8 mouse cellular contexts compared by ENCODE assay signal in the genomic region with DNA sequence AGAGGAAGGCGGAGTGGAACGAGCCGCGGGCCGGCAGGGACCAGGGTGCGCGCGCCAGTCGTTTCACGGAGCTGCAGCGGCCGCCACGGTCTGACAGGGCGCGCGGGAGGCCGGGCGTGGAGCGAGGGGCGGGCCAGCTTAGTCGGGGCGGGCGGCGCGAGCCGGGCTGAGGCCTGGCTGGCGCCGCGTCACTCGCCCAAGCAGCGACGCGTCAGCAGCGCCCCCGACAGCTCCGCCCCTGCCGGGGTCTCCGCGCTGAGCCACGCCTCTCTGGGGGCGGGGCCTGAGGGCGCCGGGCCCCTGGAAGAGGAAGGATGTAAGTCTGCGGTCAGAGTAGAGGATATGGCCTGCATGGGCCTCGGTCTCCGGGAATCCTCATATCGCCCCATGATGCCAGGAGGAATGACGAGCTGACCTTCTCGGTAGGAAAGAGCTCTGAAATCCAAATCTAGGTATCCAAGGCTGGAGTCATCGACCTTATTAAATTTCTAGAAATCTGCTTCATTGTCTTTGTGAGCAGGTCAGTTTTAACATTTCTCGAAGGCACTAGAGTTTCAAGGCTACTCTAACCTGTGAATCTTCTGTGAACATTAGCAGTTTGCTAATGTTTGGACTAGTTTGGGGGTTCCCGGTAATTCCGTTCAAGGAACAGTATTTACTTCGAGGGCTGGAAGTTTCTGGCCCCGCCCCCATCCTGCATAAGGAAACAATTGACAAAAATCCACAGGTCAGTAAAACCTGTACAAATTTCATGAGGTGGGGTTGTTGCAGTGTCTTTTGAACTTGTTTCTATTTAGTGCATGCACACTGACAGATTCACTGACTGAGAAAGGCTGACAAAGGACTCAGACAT. TPM values are rescaled to one million over a fixed set of nuclear protein-coding genes. Genes with fewer than 3 reads are reported as not detected.
A peak's percentile ranks its signal among the peaks of the same experiment; 100 is the strongest.
DNase-seq lines count a peak whose midpoint lies in the region; ATAC-seq and TF ChIP-seq lines count a peak whose summit lies in the region.

A gene (minus strand): TSS at position 228 of the 853 bp plus-strand sequence.

- intact Hi-C loops in heart, postnatal 36 days (cut with DNase I): loop anchor here (2.0 kb wide), 1 partner anchor 530 kb away; no protein-coding TSS in a partner anchor

- ATAC-seq in forebrain, embryonic 16.5 days: peak; percentile 100
- peak; percentile 99 for ATAC-seq in lung, embryonic 14.5 days (ENCODE audit: insufficient read depth)

- peak within 1 kb of the TSS; percentile 83 to 94 for H3K4me3 ChIP-seq in ES-E14 (ENCODE audit: insufficient read depth in 1 of 2, low read depth in 1 of 2, low read length in 2 of 2, poor library complexity in 1 of 2, severe bottlenecking in 1 of 2)
- H3K4me3 ChIP-seq in forebrain, embryonic 16.5 days (replicated peaks; ENCODE audit: low read length): peak within 1 kb of the TSS; percentile 97
- peak within 1 kb of the TSS; percentile 98 for H3K4me3 ChIP-seq in layer of hippocampus, adult 2 months
- H3K4me3 ChIP-seq in lung, embryonic 14.5 days (ENCODE audit: low read depth, low read length): peak within 1 kb of the TSS; percentile 77
- H3K4me3 ChIP-seq in olfactory bulb, adult 2 months (ENCODE audit: insufficient read depth, low read depth, low read length): peak within 1 kb of the TSS; percentile 98
- peak within 1 kb of the TSS; percentile 94 for H3K4me3 ChIP-seq in thymus, adult 2 months (ENCODE audit: control insufficient read depth, insufficient read depth, low read length)

- in situ Hi-C loops in ES-E14 (cut with MboI; ENCODE audit: low sequenced_read_pairs in 2 of 2, unreplicated experiment in 2 of 2): no loop called here

- DNase-seq in ES-E14 (ENCODE audit: low read depth, low spot score): peak; percentile 76
- peak; percentile 95 for DNase-seq in cerebellum, adult 11-12 months
- peak; percentile 95 for DNase-seq in heart, postnatal 36 days
- peak; percentile 92 to 93 for DNase-seq in layer of hippocampus, adult 2 months (ENCODE audit: low spot score in 2 of 2)
- DNase-seq in lung, embryonic 14.5 days: peak; percentile 98
- DNase-seq in thymus, adult 2 months: peak; percentile 97

- no peak within 1 kb of the TSS for H3K27ac ChIP-seq in ES-E14 (ENCODE audit: insufficient read depth, low read depth, low read length, poor library complexity, severe bottlenecking)
- peak within 1 kb of the TSS; percentile 37; the same call in 1 of the 2 replicates for H3K27ac ChIP-seq in forebrain, embryonic 16.5 days (ENCODE audit: low read length)
- peak within 1 kb of the TSS; percentile 90 for H3K27ac ChIP-seq in layer of hippocampus, adult 2 months
- peak within 1 kb of the TSS; percentile 74 for H3K27ac ChIP-seq in lung, embryonic 14.5 days (ENCODE audit: low read depth)
- H3K27ac ChIP-seq in olfactory bulb, adult 2 months (ENCODE audit: insufficient read depth, low read depth, low read length): peak within 1 kb of the TSS; percentile 66
- no peak within 1 kb of the TSS for H3K27ac ChIP-seq in thymus, adult 2 months (ENCODE audit: control insufficient read depth, insufficient read depth, low read length)

- H3K36me3 ChIP-seq in ES-E14 (ENCODE audit: control insufficient read depth, insufficient read depth, low read length, poor library complexity, severe bottlenecking): no peaks in the 10 kb centered on the region
- no peaks in the 10 kb centered on the region for H3K36me3 ChIP-seq in forebrain, embryonic 16.5 days (ENCODE audit: control insufficient read depth, insufficient read depth)
- no peaks in the 10 kb centered on the region for H3K36me3 ChIP-seq in lung, embryonic 14.5 days (ENCODE audit: insufficient read depth)
- H3K36me3 ChIP-seq in thymus, adult 2 months (ENCODE audit: control insufficient read depth, insufficient read depth, low read length): no peaks in the 10 kb centered on the region

- TF ChIP-seq POLR2A in olfactory bulb, adult 2 months (IDR thresholded peaks at IDR 0.05; ENCODE audit: insufficient read depth, low read depth, low read length): peak; percentile 72; the same call in 1 of the 2 replicates
- TF ChIP-seq POLR2A in thymus, adult 2 months (IDR thresholded peaks at IDR 0.05; ENCODE audit: control insufficient read depth, extremely low read depth, insufficient read depth, low read length, poor library complexity): peak; percentile 69

- peak within 1 kb of the TSS; percentile 44 for H3K9ac ChIP-seq in ES-E14 (ENCODE audit: insufficient read depth, low read depth, low read length, poor library complexity, severe bottlenecking)
- peak within 1 kb of the TSS; percentile 92 for H3K9ac ChIP-seq in forebrain, embryonic 16.5 days (replicated peaks; ENCODE audit: low read depth, low read length)
- peak within 1 kb of the TSS; percentile 73 for H3K9ac ChIP-seq in lung, embryonic 14.5 days

- H3K9me3 ChIP-seq in ES-E14 (ENCODE audit: control insufficient read depth, insufficient read depth, low read depth, low read length): no peaks in the 10 kb centered on the region
- 0 out of 2 replicates have a peak, but pooled peaks cover 1% of the 10 kb centered on the region for H3K9me3 ChIP-seq in forebrain, embryonic 16.5 days (ENCODE audit: control insufficient read depth, low read length)
- no peaks in the 10 kb centered on the region for H3K9me3 ChIP-seq in lung, embryonic 14.5 days (ENCODE audit: low read depth, low read length)

- 4% methylated on average over 47 of the region's 55 CpGs for WGBS in forebrain, embryonic 16.5 days
- WGBS in lung, embryonic 14.5 days: 2% methylated on average over 54 of the region's 55 CpGs
- WGBS in olfactory bulb, adult 2 months: 2% methylated on average over 55 of the region's 55 CpGs
- 2% methylated on average over 52 of the region's 55 CpGs for WGBS in thymus, adult 2 months

- H3K27me3 ChIP-seq in forebrain, embryonic 16.5 days (replicated peaks; ENCODE audit: control insufficient read depth, insufficient read depth, low read length): no peaks in the 10 kb centered on the region
- H3K27me3 ChIP-seq in lung, embryonic 14.5 days (ENCODE audit: insufficient read depth, low read length): no peaks in the 10 kb centered on the region
- H3K27me3 ChIP-seq in thymus, adult 2 months (ENCODE audit: control insufficient read depth, insufficient read depth, low read length): no peaks in the 10 kb centered on the region

- H3K4me1 ChIP-seq in ES-E14 (ENCODE audit: control insufficient read depth in 2 of 2, insufficient read depth in 2 of 2, low read length in 2 of 2, poor library complexity in 1 of 2): no peaks in the 10 kb centered on the region
- H3K4me1 ChIP-seq in forebrain, embryonic 16.5 days (replicated peaks; ENCODE audit: control insufficient read depth, insufficient read depth, low read length): peaks cover 10% of the 10 kb centered on the region
- 0 out of 2 replicates have a peak, but pooled peaks cover 3% of the 10 kb centered on the region for H3K4me1 ChIP-seq in lung, embryonic 14.5 days (ENCODE audit: insufficient read depth)
- H3K4me1 ChIP-seq in olfactory bulb, adult 2 months (ENCODE audit: control insufficient read depth, insufficient read depth, low read length): no peaks in the 10 kb centered on the region
- H3K4me1 ChIP-seq in thymus, adult 2 months (replicated peaks; ENCODE audit: control insufficient read depth, insufficient read depth, low read length): peaks cover 5% of the 10 kb centered on the region

- TF ChIP-seq CTCF in layer of hippocampus, adult 2 months (conservative IDR thresholded peaks at IDR 0.05): no peak
- TF ChIP-seq CTCF in lung, embryonic 14.5 days (IDR thresholded peaks at IDR 0.05; ENCODE audit: low read depth): no peak
- no peak for TF ChIP-seq CTCF in olfactory bulb, adult 2 months (IDR thresholded peaks at IDR 0.05; ENCODE audit: insufficient read depth, low read depth, low read length)
- TF ChIP-seq CTCF in thymus, adult 2 months (IDR thresholded peaks at IDR 0.05; ENCODE audit: borderline replicate concordance, control insufficient read depth, extremely low read depth, insufficient read depth, low read length, poor library complexity): peak; percentile 60; the same call in 1 of the 2 replicates

- peak within 1 kb of the TSS; percentile 87 for H3K4me2 ChIP-seq in forebrain, embryonic 16.5 days (ENCODE audit: low read length)
- H3K4me2 ChIP-seq in lung, embryonic 14.5 days: peak within 1 kb of the TSS; percentile 94

TF ChIP-seq in ES-E14, 5 proteins besides CTCF, POLR2A, EP300 and RAD21:
- TF ChIP-seq MAFK (IDR thresholded peaks at IDR 0.05; ENCODE audit: insufficient read depth, low read depth, low read length): no peak

RNA-seq across cellular contexts. Expression of the gene that starts here (rescaled TPM):
- total RNA-seq in ES-E14 (2012; rRNA removed): 6.6 and 7.3 TPM in 2 replicates
- polyA plus RNA-seq in forebrain, embryonic 16.5 days (2015; fragmentation: Nextera tagmentation; extraction: Ambion mirVana): 33.7 and 35.8 TPM in 2 replicates
- total RNA-seq in heart, postnatal 36 days (2021): 1 to 10 TPM; 5.4 to 5.8 TPM
- total RNA-seq in layer of hippocampus, adult 2 months (2021): 10 to 100 TPM; 13.2 to 13.9 TPM
- 27.4 and 29.2 TPM in 2 replicates for polyA plus RNA-seq in lung, embryonic 14.5 days (2014; fragmentation: Nextera tagmentation; extraction: Ambion mirVana)
- not detected in 2 replicates for polyA plus RNA-seq in olfactory bulb, adult 2 months (2012; ENCODE audit: insufficient read depth, insufficient read length, low replicate concordance, missing spikeins)
- 21.2 and 28.9 TPM in 2 replicates for polyA plus RNA-seq in thymus, adult 2 months (2012; rRNA removed)

Comparison
In these comparisons a context has a peak if more than half of its experiments do, and no peak if none do; other contexts are left out.
1. RNA of the gene that starts here (polyA plus RNA-seq): 33.7 to 35.8 TPM in forebrain, embryonic 16.5 days, 27.4 to 29.2 TPM in lung, embryonic 14.5 days and 21.2 to 28.9 TPM in thymus, adult 2 months; not detected in olfactory bulb, adult 2 months; every median in the first group is over 10 times any median in the second.
2. H3K27ac ChIP-seq: peak in forebrain, embryonic 16.5 days (single experiment), layer of hippocampus, adult 2 months (single experiment), lung, embryonic 14.5 days (single experiment) and olfactory bulb, adult 2 months (single experiment); none in ES-E14 (single experiment) and thymus, adult 2 months (single experiment).
3. Peak in every context shown above with its lines, with median percentiles within 50 percentile points of each other: DNase-seq, H3K4me3 ChIP-seq and H3K9ac ChIP-seq.